Mouse (Mus musculus): ENCODE data around the gene Slc13a2.

DNA sequence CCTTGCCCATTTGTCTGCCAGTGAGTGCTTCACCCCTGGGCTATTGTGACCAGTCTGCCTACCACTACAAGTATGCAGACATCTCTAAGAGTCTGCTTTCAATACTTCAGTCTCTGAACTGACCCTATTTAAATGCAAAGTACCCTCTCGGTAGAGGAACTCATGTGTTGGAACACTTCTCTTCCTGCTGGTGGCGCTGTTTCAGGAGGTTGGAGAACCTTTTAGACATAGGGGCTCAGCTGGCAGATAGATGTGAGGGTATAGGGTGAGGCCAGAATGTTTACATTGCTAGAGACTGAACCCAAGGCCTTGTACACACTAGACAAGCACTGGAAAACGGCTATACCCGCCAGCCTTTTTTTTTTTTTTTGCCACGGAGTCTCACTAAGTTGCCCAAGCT is 6.3 kb upstream of the Slc13a2 start:
- TF ChIP-seq POLR2A (IDR thresholded peaks at IDR 0.05; ENCODE audit: borderline replicate concordance, extremely low read depth, insufficient read depth, insufficient read length, poor library complexity, severe bottlenecking): no peak
- no peak for TF ChIP-seq CTCF (IDR thresholded peaks at IDR 0.05; ENCODE audit: borderline replicate concordance, extremely low read depth, insufficient read depth, insufficient read length)

Measured in brain, embryonic 14.5 days (tissue).